Mouse (Mus musculus) G1E (cell line): ENCODE data around the gene Lrba. TPM values are rescaled to one million over a fixed set of nuclear protein-coding genes. Genes with fewer than 3 reads are reported as not detected.

Source experiments
- ATAC-seq: 2 replicates; pipeline ENCODE4 v1.8.0; 2016; ENCODE audit warnings: mild to moderate bottlenecking; ENCODE audit not compliant: insufficient number of reproducible peaks, poor library complexity, low FRiP score, severe bottlenecking; ENCODE audit errors: extremely low read depth
- DNase-seq: peaks from one replicate; pipeline ENCODE4 v3.0.0; 2012; ENCODE audit warnings: low spot score
- H3K27me3 ChIP-seq: 2 replicates; pipeline ENCODE4 v1.6.1; 2012; ENCODE audit warnings: mild to moderate bottlenecking, low read length, inconsistent platforms; ENCODE audit not compliant: insufficient read depth
- H3K36me3 ChIP-seq: replicated peaks from 2 replicates; pipeline ENCODE3; 2012; ENCODE audit warnings: mild to moderate bottlenecking, inconsistent platforms
- H3K4me1 ChIP-seq: 2 replicates; pipeline ENCODE4 v1.6.1; 2012; ENCODE audit warnings: low read depth, low read length, inconsistent platforms, mixed read lengths; ENCODE audit not compliant: insufficient read depth
- H3K4me3 ChIP-seq: 2 replicates; pipeline ENCODE4 v1.5.1; 2012; ENCODE audit warnings: low read depth, mild to moderate bottlenecking, inconsistent platforms, low read length, moderate library complexity, mixed read lengths
- H3K9me3 ChIP-seq: replicated peaks from 2 replicates; pipeline ENCODE4 v1.6.1; 2012; ENCODE audit warnings: inconsistent platforms
- CTCF ChIP-seq: IDR thresholded peaks from 2 replicates; pipeline ENCODE4 v1.5.1; 2012; ENCODE audit warnings: low read depth, low read length, inconsistent platforms, mixed read lengths
- GATA1 ChIP-seq: IDR thresholded peaks from 2 replicates; pipeline ENCODE4 v1.6.1; 2012; ENCODE audit warnings: borderline replicate concordance, low read length, inconsistent platforms, mixed read lengths
- GATA2 ChIP-seq: IDR thresholded peaks from 2 replicates; pipeline ENCODE4 v1.6.1; 2012; ENCODE audit warnings: low read depth, low read length, inconsistent platforms, borderline replicate concordance
- POLR2AphosphoS5 ChIP-seq: IDR thresholded peaks from 2 replicates; pipeline ENCODE4 v1.6.1; 2012; ENCODE audit warnings: low read depth, low read length, inconsistent platforms; ENCODE audit not compliant: insufficient replicate concordance
- TAL1 ChIP-seq: conservative IDR thresholded peaks from 2 replicates; pipeline ENCODE4 v1.6.1; 2012; ENCODE audit warnings: low read depth, low read length, inconsistent platforms, mixed read lengths
- polyA plus RNA-seq: library from polyadenylated mRNA; stranded (reverse); fragments of >175 nt; gene quantifications from 2 replicates; pipeline ENCODE4 v1.2.3, GENCODE M21; 2012
- total RNA-seq, 2 experiments: library from RNA; stranded (forward) in 1 of 2; stranded (reverse) in 1 of 2; fragments of 200-1000 nt in 1 of 2; fragments of >200 nt in 1 of 2; fragmentation: Nextera tagmentation in 1 of 2; gene quantifications; 2 replicates each; pipeline ENCODE4 v1.2.3; 2014 to 2017

The Lrba gene
- total and polyA plus RNA-seq, 3 experiments = 6.1 to 34.4 (median 30.4) TPM

- H3K4me3 ChIP-seq = no peak overlapping the region
- DNase-seq (no peak), ATAC-seq (no peak)
- TF ChIP-seq GATA1 = no peak
- TF ChIP-seq POLR2AphosphoS5 = no peak
- TF ChIP-seq CTCF = no peak
- TF ChIP-seq TAL1 = no peak
- TF ChIP-seq GATA2 = no peak
- no peaks in the 10 kb centered on the region for H3K27me3 ChIP-seq
- no peaks in the 10 kb centered on the region for H3K36me3 ChIP-seq
- no peaks in the 10 kb centered on the region for H3K9me3 ChIP-seq
- no peaks in the 10 kb centered on the region for H3K4me1 ChIP-seq
These were observed 529.7 kb downstream of the Lrba start for GRCm38 (mm10) chr3:86754178-86754577.

- Histone ChIP-seq H3K4me1 (no peaks in the 10 kb centered on the region), H3K27me3 (no peaks in the 10 kb centered on the region)
- ATAC-seq = no peak
These were observed 530.4 kb downstream of the Lrba start for GRCm38 (mm10) chr3:86754595-86755557.

GRCm38 (mm10) chr3:86756548-86756947, 532.1 kb downstream of the Lrba start:
- ATAC-seq (no peak), DNase-seq (no peak)
- TF ChIP-seq POLR2AphosphoS5 = no peak
- no peaks in the 10 kb centered on the region for H3K9me3 ChIP-seq
- no peaks in the 10 kb centered on the region for H3K4me1 ChIP-seq
- H3K36me3 ChIP-seq = no peaks in the 10 kb centered on the region
- H3K27me3 ChIP-seq = no peaks in the 10 kb centered on the region
- H3K4me3 ChIP-seq = no peak overlapping the region

More at GRCm38 (mm10) chr3:86754595-86755557, 530.4 kb downstream of the Lrba start:
- H3K36me3 ChIP-seq = no peaks in the 10 kb centered on the region
- DNase-seq = no peak
- no peaks in the 10 kb centered on the region for H3K9me3 ChIP-seq
- TF ChIP-seq GATA2 (no peak), CTCF (no peak), TAL1 (no peak), POLR2AphosphoS5 (no peak), GATA1 (no peak)
- H3K4me3 ChIP-seq = no peak overlapping the region

- no peaks in the 10 kb centered on the region for H3K4me1 ChIP-seq
- no peak overlapping the region for H3K4me3 ChIP-seq
- no peaks in the 10 kb centered on the region for H3K9me3 ChIP-seq
- no peak for DNase-seq
- H3K36me3 ChIP-seq = no peaks in the 10 kb centered on the region
- ATAC-seq = no peak
- no peaks in the 10 kb centered on the region for H3K27me3 ChIP-seq
- TF ChIP-seq GATA2 (no peak), GATA1 (no peak), TAL1 (no peak)
These were observed 534.2 kb downstream of the Lrba start for GRCm38 (mm10) chr3:86758727-86759126.

- H3K27me3 ChIP-seq = no peaks in the 10 kb centered on the region
- no peak overlapping the region for H3K4me3 ChIP-seq
- TF ChIP-seq POLR2AphosphoS5 (no peak), GATA2 (no peak), GATA1 (no peak), CTCF (no peak), TAL1 (no peak)
- no peak for DNase-seq
- no peak for ATAC-seq
- no peaks in the 10 kb centered on the region for H3K36me3 ChIP-seq
- no peaks in the 10 kb centered on the region for H3K4me1 ChIP-seq
- no peaks in the 10 kb centered on the region for H3K9me3 ChIP-seq
These were observed 534.9 kb downstream of the Lrba start for GRCm38 (mm10) chr3:86759383-86759782.

- ATAC-seq = no peak
- Histone ChIP-seq H3K27me3 (no peaks in the 10 kb centered on the region), H3K4me1 (no peaks in the 10 kb centered on the region), H3K4me3 (no peak overlapping the region), H3K9me3 (no peaks in the 10 kb centered on the region), H3K36me3 (no peaks in the 10 kb centered on the region)
- no peak for DNase-seq
- TF ChIP-seq CTCF = no peak
- no peak for TF ChIP-seq TAL1
- no peak for TF ChIP-seq GATA1
- no peak for TF ChIP-seq POLR2AphosphoS5
- no peak for TF ChIP-seq GATA2
These were observed 535.4 kb downstream of the Lrba start for GRCm38 (mm10) chr3:86759834-86760233.
